Mouse (Mus musculus) ES-Bruce4 (cell line): ENCODE data around the gene 2610301B20Rik.

Experiments
- CTCF ChIP-seq: IDR thresholded peaks from one replicate; pipeline ENCODE4 v1.8.1; 2011; ENCODE audit warnings: low read depth, low read length
- POLR2A ChIP-seq: IDR thresholded peaks from one replicate; pipeline ENCODE4 v1.8.1; 2011; ENCODE audit warnings: low read length; ENCODE audit not compliant: insufficient read depth

DNA sequence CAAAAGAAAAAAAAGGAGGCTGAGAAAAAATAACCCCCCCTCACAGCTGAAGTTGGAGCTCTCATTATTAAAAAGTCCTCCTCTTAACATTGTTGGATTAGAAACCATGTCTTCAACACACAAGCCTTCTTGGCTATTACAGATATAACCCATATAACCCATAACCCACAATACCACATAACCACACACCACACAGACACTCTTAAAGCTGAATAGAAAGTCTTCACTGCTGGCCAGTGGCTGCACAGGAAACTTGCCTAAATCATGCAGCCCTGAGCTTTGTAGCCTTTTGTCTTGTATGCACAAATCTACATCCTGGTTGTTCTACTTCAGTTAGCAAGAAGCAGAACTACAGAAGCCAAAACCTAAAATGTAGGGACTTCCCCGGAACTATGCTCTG lies 41.0 kb upstream of the 2610301B20Rik start:
- TF ChIP-seq CTCF (no peak), POLR2A (no peak)
